Mouse (Mus musculus) cortical plate, adult 2 months (tissue): ENCODE measurements around the gene Sgms1.

Experiments
- CTCF ChIP-seq: fragments of 200-500 bp; IDR thresholded peaks from 2 replicates; pipeline ENCODE4 v1.5.1; 2011; ENCODE audit warnings: mild to moderate bottlenecking, control low read depth, low read length; ENCODE audit not compliant: insufficient read depth; ENCODE audit errors: extremely low read depth
- POLR2A ChIP-seq: fragments of 200-500 bp; IDR thresholded peaks from 2 replicates; pipeline ENCODE4 v1.6.1; 2011; ENCODE audit warnings: mild to moderate bottlenecking, low read length, control low read depth; ENCODE audit not compliant: insufficient read depth; ENCODE audit errors: extremely low read depth

GRCm38 (mm10) chr19:32088570-32088969, 300.9 kb downstream of the Sgms1 start:
- TF ChIP-seq CTCF (no peak), POLR2A (no peak)
